Mouse (Mus musculus): ENCODE results near the gene Pld5.

Gene Pld5

GRCm38 (mm10) chr1:175946718-175947315 lies 328.3 kb downstream of the Pld5 start:
- no peak for DNase-seq (ENCODE audit: low read depth)

- DNase-seq (ENCODE audit: low read depth), result no peak
Measured at GRCm38 (mm10) chr1:175943168-175943567, 331.9 kb downstream of the Pld5 start.

GRCm38 (mm10) chr1:175938731-175939130 lies 336.4 kb downstream of the Pld5 start:
- no peak for DNase-seq (ENCODE audit: low read depth)

- DNase-seq (ENCODE audit: low read depth), result peak; percentile 60
Measured at GRCm38 (mm10) chr1:175936282-175936737, 338.8 kb downstream of the Pld5 start.

GRCm38 (mm10) chr1:175931391-175931790 lies 343.7 kb downstream of the Pld5 start:
- DNase-seq (ENCODE audit: low read depth), result no peak

GRCm38 (mm10) chr1:175923848-175924787 lies 351.0 kb downstream of the Pld5 start:
- peak; percentile 76 for DNase-seq (ENCODE audit: low read depth)

- no peak for DNase-seq (ENCODE audit: low read depth)
Measured at GRCm38 (mm10) chr1:175921091-175921490, 354.0 kb downstream of the Pld5 start.

- DNase-seq (ENCODE audit: low read depth), result no peak
Measured at GRCm38 (mm10) chr1:175920029-175920428, 355.1 kb downstream of the Pld5 start, which contains the start of gene Gm38100. TSS of gene Gm38100 (plus strand) at chr1:175920329.

- DNase-seq (ENCODE audit: low read depth), result no peak
Measured at GRCm38 (mm10) chr1:175913728-175914303, 361.3 kb downstream of the Pld5 start.

All from induced T-regulatory cell, adult 2 months (primary cell).